In the genomic region with DNA sequence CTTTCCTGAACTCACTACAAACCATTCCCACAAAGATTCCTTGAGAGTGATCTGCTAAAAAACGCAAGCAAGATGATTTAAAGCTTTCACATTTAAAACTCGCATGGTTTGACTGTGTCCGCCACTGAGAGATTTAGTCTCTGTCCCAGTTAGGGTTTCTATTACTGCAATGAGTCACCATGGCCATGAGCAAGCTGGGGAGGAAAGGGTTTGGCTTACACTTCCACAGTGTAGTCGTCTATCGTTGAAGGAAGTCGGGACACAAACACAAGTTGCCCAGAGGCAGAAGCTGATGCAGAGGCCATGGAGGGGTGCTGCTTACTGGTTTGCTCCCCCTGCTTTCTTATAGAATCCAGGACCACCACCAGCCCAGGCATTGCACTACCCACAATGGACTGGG, we compare ENCODE assay signal across 9 mouse cellular contexts. TPM values are rescaled to one million over a fixed set of nuclear protein-coding genes. Genes with fewer than 3 reads are reported as not detected.
DNase-seq lines count a peak whose midpoint lies in the region; ATAC-seq and TF ChIP-seq lines count a peak whose summit lies in the region.
"Had no signal": no experiment of that assay in that cellular context is flagged by ENCODE, and none has a peak within 500 bp of the region (broad histone marks: within the 10 kb centered on the region; RNA-seq: fewer than 3 reads in every experiment).

No protein-coding gene starts in this region.

- no peak for TF ChIP-seq EP300 in stomach, postnatal 0 days (optimal IDR thresholded peaks at IDR 0.05)

- H3K27ac ChIP-seq in stomach, embryonic 15.5 days: no peak overlapping the region
- no peak overlapping the region for H3K27ac ChIP-seq in stomach, postnatal 0 days (replicated peaks)
- no peak overlapping the region for H3K27ac ChIP-seq in limb, embryonic 15.5 days

- peaks cover 9% of the 10 kb centered on the region; the same call in 1 of the 2 replicates for H3K27me3 ChIP-seq in erythroblast, embryonic 14.5 days (ENCODE audit: control insufficient read depth)
- no peaks in the 10 kb centered on the region for H3K27me3 ChIP-seq in stomach, embryonic 15.5 days (replicated peaks)
- no peaks in the 10 kb centered on the region for H3K27me3 ChIP-seq in stomach, postnatal 0 days (ENCODE audit: control insufficient read depth, insufficient read depth, low read length)
- no peaks in the 10 kb centered on the region for H3K27me3 ChIP-seq in limb, embryonic 15.5 days

- H3K4me2 ChIP-seq in stomach, embryonic 15.5 days: peak overlapping the region; percentile 91
- no peak overlapping the region for H3K4me2 ChIP-seq in stomach, postnatal 0 days (replicated peaks; ENCODE audit: low read depth)
- H3K4me2 ChIP-seq in limb, embryonic 15.5 days: 0 out of 2 replicates have a peak overlapping the region, but pooled peaks have one; percentile 85

- H3K4me1 ChIP-seq in erythroblast, embryonic 14.5 days (ENCODE audit: control insufficient read depth): peaks cover 21% of the 10 kb centered on the region
- H3K4me1 ChIP-seq in stomach, embryonic 15.5 days: peaks cover 9% of the 10 kb centered on the region; the same call in 1 of the 2 replicates
- peaks cover 4% of the 10 kb centered on the region; the same call in 1 of the 2 replicates for H3K4me1 ChIP-seq in stomach, postnatal 0 days (replicated peaks; ENCODE audit: control insufficient read depth, insufficient read depth)
- H3K4me1 ChIP-seq in limb, embryonic 15.5 days: peaks cover 13% of the 10 kb centered on the region

- peaks cover 38% of the 10 kb centered on the region for H3K36me3 ChIP-seq in erythroblast, embryonic 14.5 days (ENCODE audit: control insufficient read depth)
- peaks cover 16% of the 10 kb centered on the region for H3K36me3 ChIP-seq in stomach, embryonic 15.5 days
- H3K36me3 ChIP-seq in stomach, postnatal 0 days (ENCODE audit: control insufficient read depth, insufficient read depth, low read length): peaks cover 6% of the 10 kb centered on the region
- H3K36me3 ChIP-seq in limb, embryonic 15.5 days: peaks cover 33% of the 10 kb centered on the region

- no peak for ATAC-seq in erythroblast, adult 5-6 weeks (replicated peaks; ENCODE audit: low FRiP score, poor library complexity, severe bottlenecking)
- no peak for ATAC-seq in stomach, embryonic 15.5 days (ENCODE audit: insufficient read depth, low FRiP score, low read depth)
- no peak for ATAC-seq in stomach, postnatal 0 days (ENCODE audit: low FRiP score, low TSS enrichment)
- ATAC-seq in limb, embryonic 15.5 days (ENCODE audit: insufficient number of reproducible peaks, low FRiP score, low TSS enrichment, low read depth): no peak

- DNase-seq in stomach, postnatal 0 days (ENCODE audit: low spot score): no peak
- no peak for DNase-seq in cerebellum, postnatal 10 days
- no peak for DNase-seq in left cerebral cortex, postnatal 36 days (ENCODE audit: low spot score in 2 of 2)
- no peak for DNase-seq in spleen, postnatal 10 days (ENCODE audit: low spot score in 2 of 2)
- DNase-seq: B cell, adult 2 months had no signal

- TF ChIP-seq CTCF in stomach, postnatal 0 days (IDR thresholded peaks at IDR 0.05; ENCODE audit: low read depth): no peak

- no peak overlapping the region for H3K9ac ChIP-seq in stomach, embryonic 15.5 days
- H3K9ac ChIP-seq in stomach, postnatal 0 days (ENCODE audit: low read length): no peak overlapping the region
- H3K9ac ChIP-seq in limb, embryonic 15.5 days: no peak overlapping the region

- 82% methylated on average over 6 of the region's 6 CpGs for WGBS in stomach, embryonic 15.5 days
- 77% methylated on average over 6 of the region's 6 CpGs for WGBS in stomach, postnatal 0 days
- 77% methylated on average over 6 of the region's 6 CpGs for WGBS in limb, embryonic 15.5 days

- peak overlapping the region; percentile 86 for H3K4me3 ChIP-seq in erythroblast, embryonic 14.5 days (replicated peaks)
- H3K4me3 ChIP-seq in stomach, embryonic 15.5 days (replicated peaks): no peak overlapping the region
- H3K4me3 ChIP-seq in stomach, postnatal 0 days (ENCODE audit: low read depth, low read length): no peak overlapping the region
- H3K4me3 ChIP-seq in limb, embryonic 15.5 days: 0 out of 2 replicates have a peak overlapping the region, but pooled peaks have one; percentile 77

- peaks cover 4% of the 10 kb centered on the region; the same call in 1 of the 2 replicates for H3K9me3 ChIP-seq in erythroblast, embryonic 14.5 days (ENCODE audit: control insufficient read depth, low read length)
- H3K9me3 ChIP-seq in stomach, embryonic 15.5 days: no peaks in the 10 kb centered on the region
- no peaks in the 10 kb centered on the region for H3K9me3 ChIP-seq in stomach, postnatal 0 days (ENCODE audit: control insufficient read depth, low read length)
- no peaks in the 10 kb centered on the region for H3K9me3 ChIP-seq in limb, embryonic 15.5 days

- intact Hi-C loops in left cerebral cortex, postnatal 36 days (cut with DNase I): no loop called here

RNA-seq across cellular contexts. Expression of a gene that starts 1.4 kb away (rescaled TPM):
- 1.6 and 2.0 TPM in 2 replicates for polyA plus RNA-seq in erythroblast, embryonic 14.5 days (2012)
- total RNA-seq in erythroblast, adult 5-6 weeks (2015; ENCODE audit: low replicate concordance): 3.3 and 9.6 TPM in 2 replicates
- 15.9 and 25.6 TPM in 2 replicates for total RNA-seq in erythroblast, adult 5-6 weeks (2017; ENCODE audit: low replicate concordance)
- polyA plus RNA-seq in stomach, embryonic 15.5 days (2015; fragmentation: Nextera tagmentation; extraction: Ambion mirVana): 53.5 and 59.6 TPM in 2 replicates
- 28.7 and 32.0 TPM in 2 replicates for polyA plus RNA-seq in stomach, postnatal 0 days (2015; fragmentation: Nextera tagmentation; extraction: Ambion mirVana)
- polyA plus RNA-seq in limb, embryonic 15.5 days (2015; fragmentation: Nextera tagmentation; extraction: Ambion mirVana): 51.3 and 52.5 TPM in 2 replicates
- total RNA-seq in left cerebral cortex, postnatal 36 days (2021): 10 to 100 TPM; 26.7 to 28.7 TPM

RNA-seq across cellular contexts. Expression of a gene that starts 36.6 kb away (rescaled TPM):
- 1.3 and 1.8 TPM in 2 replicates for polyA plus RNA-seq in erythroblast, embryonic 14.5 days (2012)
- total RNA-seq in erythroblast, adult 5-6 weeks (2015; ENCODE audit: low replicate concordance): 70.3 and 71.5 TPM in 2 replicates
- 55.8 and 66.2 TPM in 2 replicates for total RNA-seq in erythroblast, adult 5-6 weeks (2017; ENCODE audit: low replicate concordance)
- 153 and 167 TPM in 2 replicates for polyA plus RNA-seq in stomach, embryonic 15.5 days (2015; fragmentation: Nextera tagmentation; extraction: Ambion mirVana)
- 102 and 105 TPM in 2 replicates for polyA plus RNA-seq in stomach, postnatal 0 days (2015; fragmentation: Nextera tagmentation; extraction: Ambion mirVana)
- polyA plus RNA-seq in limb, embryonic 15.5 days (2015; fragmentation: Nextera tagmentation; extraction: Ambion mirVana): 208 and 209 TPM in 2 replicates
- total RNA-seq in left cerebral cortex, postnatal 36 days (2021): 10 to 100 TPM; 80.7 to 90.5 TPM

Comparison
In these comparisons a context has a peak if more than half of its experiments do, and no peak if none do; other contexts are left out.
1. H3K4me3 ChIP-seq: peak in erythroblast, embryonic 14.5 days (single experiment) and limb, embryonic 15.5 days (single experiment); none in stomach, embryonic 15.5 days (single experiment) and stomach, postnatal 0 days (single experiment).
2. RNA of a gene that starts 36.6 kb away (polyA plus RNA-seq): 208 to 209 TPM in limb, embryonic 15.5 days, 153 to 167 TPM in stomach, embryonic 15.5 days and 102 to 105 TPM in stomach, postnatal 0 days; 1.3 to 1.8 TPM in erythroblast, embryonic 14.5 days; every median in the first group is over 10 times any median in the second.